Mouse (Mus musculus): ENCODE results near the gene Ccdc124.

Ccdc124 gene

GRCm38 (mm10) chr8:70821399-70821962 lies 52.3 kb downstream of the Ccdc124 start:
- DNase-seq (ENCODE audit: low spot score in 2 of 2), result peak in 1 of 2 experiments; percentile 57

- DNase-seq (ENCODE audit: low spot score in 2 of 2), result no peak
Observed at GRCm38 (mm10) chr8:70820101-70820935, 53.4 kb downstream of the Ccdc124 start.

All from urinary bladder, adult 18-20 months (tissue).